Mouse (Mus musculus): Measurements from ENCODE around the gene Lamb1. TPM values are rescaled to one million over a fixed set of nuclear protein-coding genes. Genes with fewer than 3 reads are reported as not detected.

Gene Lamb1
- polyA plus RNA-seq, 1 experiment from 2014 or later: 118 TPM

GRCm38 (mm10) chr12:31282241-31282640 lies 17.2 kb downstream of the Lamb1 start:
- Histone ChIP-seq H3K4me2 (no peak overlapping the region), H3K9me3 (ENCODE audit: low read depth, low read length) (no peaks in the 10 kb centered on the region), H3K36me3 (ENCODE audit: insufficient read depth) (peaks cover 97% of the 10 kb centered on the region), H3K4me1 (ENCODE audit: insufficient read depth) (peaks cover 4% of the 10 kb centered on the region; the same call in 1 of the 2 replicates), H3K9ac (no peak overlapping the region), H3K27me3 (ENCODE audit: insufficient read depth, low read length) (no peaks in the 10 kb centered on the region), H3K27ac (ENCODE audit: low read depth) (no peak overlapping the region), H3K4me3 (ENCODE audit: low read depth, low read length) (no peak overlapping the region)
- DNase-seq (no peak), ATAC-seq (ENCODE audit: insufficient read depth) (no peak)
- WGBS: 61% methylated on average over 5 of the region's 5 CpGs
- no peak for TF ChIP-seq CTCF (IDR thresholded peaks at IDR 0.05; ENCODE audit: low read depth)

- DNase-seq (no peak), ATAC-seq (ENCODE audit: insufficient read depth) (no peak)
- Histone ChIP-seq H3K4me3 (ENCODE audit: low read depth, low read length) (no peak overlapping the region), H3K4me2 (no peak overlapping the region), H3K27me3 (ENCODE audit: insufficient read depth, low read length) (no peaks in the 10 kb centered on the region), H3K4me1 (ENCODE audit: insufficient read depth) (peaks cover 4% of the 10 kb centered on the region; the same call in 1 of the 2 replicates), H3K36me3 (ENCODE audit: insufficient read depth) (peaks cover 97% of the 10 kb centered on the region), H3K9ac (no peak overlapping the region), H3K9me3 (ENCODE audit: low read depth, low read length) (no peaks in the 10 kb centered on the region), H3K27ac (ENCODE audit: low read depth) (peak overlapping the region; percentile 43; the same call in 1 of the 2 replicates)
- TF ChIP-seq CTCF (IDR thresholded peaks at IDR 0.05; ENCODE audit: low read depth): no peak
- WGBS: 68% methylated on average over 4 of the region's 4 CpGs
Observed at GRCm38 (mm10) chr12:31283131-31283530, 18.1 kb downstream of the Lamb1 start.

GRCm38 (mm10) chr12:31283617-31284136 lies 18.6 kb downstream of the Lamb1 start:
- H3K27me3 ChIP-seq (ENCODE audit: insufficient read depth, low read length): no peaks in the 10 kb centered on the region
- TF ChIP-seq CTCF (IDR thresholded peaks at IDR 0.05; ENCODE audit: low read depth): no peak
- peaks cover 97% of the 10 kb centered on the region for H3K36me3 ChIP-seq (ENCODE audit: insufficient read depth)
- 63% methylated on average over 4 of the region's 4 CpGs for WGBS
- no peak overlapping the region for H3K9ac ChIP-seq
- ATAC-seq (ENCODE audit: insufficient read depth) (0 out of 2 replicates have a peak, but pooled peaks have one; percentile 26), DNase-seq (no peak)
- no peak overlapping the region for H3K4me3 ChIP-seq (ENCODE audit: low read depth, low read length)
- no peaks in the 10 kb centered on the region for H3K9me3 ChIP-seq (ENCODE audit: low read depth, low read length)
- peaks cover 4% of the 10 kb centered on the region; the same call in 1 of the 2 replicates for H3K4me1 ChIP-seq (ENCODE audit: insufficient read depth)
- no peak overlapping the region for H3K4me2 ChIP-seq
- peak overlapping the region; percentile 43; the same call in 1 of the 2 replicates for H3K27ac ChIP-seq (ENCODE audit: low read depth)

- H3K9ac ChIP-seq: no peak overlapping the region
- H3K4me3 ChIP-seq (ENCODE audit: low read depth, low read length): no peak overlapping the region
- no peaks in the 10 kb centered on the region for H3K27me3 ChIP-seq (ENCODE audit: insufficient read depth, low read length)
- DNase-seq: no peak
- WGBS: 93% methylated on average over 10 of the region's 10 CpGs
- TF ChIP-seq CTCF (IDR thresholded peaks at IDR 0.05; ENCODE audit: low read depth): no peak
- no peak overlapping the region for H3K4me2 ChIP-seq
- H3K4me1 ChIP-seq (ENCODE audit: insufficient read depth): no peaks in the 10 kb centered on the region; the same call in 1 of the 2 replicates
- H3K9me3 ChIP-seq (ENCODE audit: low read depth, low read length): no peaks in the 10 kb centered on the region
- H3K27ac ChIP-seq (ENCODE audit: low read depth): no peak overlapping the region
- H3K36me3 ChIP-seq (ENCODE audit: insufficient read depth): peaks cover 94% of the 10 kb centered on the region
- ATAC-seq (ENCODE audit: insufficient read depth): no peak
Observed at GRCm38 (mm10) chr12:31289046-31289445, 24.0 kb downstream of the Lamb1 start.

- no peak for ATAC-seq (ENCODE audit: insufficient read depth)
- WGBS: 84% methylated on average over 3 of the region's 3 CpGs
Observed at GRCm38 (mm10) chr12:31290951-31291350, 25.9 kb downstream of the Lamb1 start.

GRCm38 (mm10) chr12:31293361-31294142 lies 28.5 kb downstream of the Lamb1 start:
- WGBS: 51% methylated on average over 15 of the region's 15 CpGs
- peaks cover 4% of the 10 kb centered on the region; the same call in 1 of the 2 replicates for H3K4me1 ChIP-seq (ENCODE audit: insufficient read depth)
- no peak overlapping the region for H3K9ac ChIP-seq
- H3K9me3 ChIP-seq (ENCODE audit: low read depth, low read length): no peaks in the 10 kb centered on the region
- no peak for ATAC-seq (ENCODE audit: insufficient read depth)
- no peak overlapping the region for H3K4me3 ChIP-seq (ENCODE audit: low read depth, low read length)
- peak overlapping the region; percentile 63; the same call in 1 of the 2 replicates for H3K27ac ChIP-seq (ENCODE audit: low read depth)
- H3K36me3 ChIP-seq (ENCODE audit: insufficient read depth): peaks cover 83% of the 10 kb centered on the region
- TF ChIP-seq CTCF (IDR thresholded peaks at IDR 0.05; ENCODE audit: low read depth): no peak
- no peak overlapping the region for H3K4me2 ChIP-seq
- DNase-seq: no peak
- no peaks in the 10 kb centered on the region for H3K27me3 ChIP-seq (ENCODE audit: insufficient read depth, low read length)

More at GRCm38 (mm10) chr12:31290951-31291350, 25.9 kb downstream of the Lamb1 start:
- no peak overlapping the region for H3K9ac ChIP-seq
- H3K36me3 ChIP-seq (ENCODE audit: insufficient read depth): peaks cover 83% of the 10 kb centered on the region
- peaks cover 4% of the 10 kb centered on the region; the same call in 1 of the 2 replicates for H3K4me1 ChIP-seq (ENCODE audit: insufficient read depth)
- no peaks in the 10 kb centered on the region for H3K9me3 ChIP-seq (ENCODE audit: low read depth, low read length)
- H3K4me3 ChIP-seq (ENCODE audit: low read depth, low read length): no peak overlapping the region
- H3K4me2 ChIP-seq: no peak overlapping the region
- no peak for DNase-seq
- no peaks in the 10 kb centered on the region for H3K27me3 ChIP-seq (ENCODE audit: insufficient read depth, low read length)
- TF ChIP-seq CTCF (IDR thresholded peaks at IDR 0.05; ENCODE audit: low read depth): no peak
- H3K27ac ChIP-seq (ENCODE audit: low read depth): no peak overlapping the region

GRCm38 (mm10) chr12:31294526-31294925 lies 29.5 kb downstream of the Lamb1 start:
- DNase-seq: peak; percentile 68
- Histone ChIP-seq H3K36me3 (ENCODE audit: insufficient read depth) (peaks cover 83% of the 10 kb centered on the region), H3K9me3 (ENCODE audit: low read depth, low read length) (no peaks in the 10 kb centered on the region), H3K27ac (ENCODE audit: low read depth) (peak overlapping the region; percentile 63; the same call in 1 of the 2 replicates), H3K27me3 (ENCODE audit: insufficient read depth, low read length) (no peaks in the 10 kb centered on the region), H3K4me2 (peak overlapping the region; percentile 10; the same call in 1 of the 2 replicates), H3K9ac (no peak overlapping the region), H3K4me1 (ENCODE audit: insufficient read depth) (peaks cover 4% of the 10 kb centered on the region; the same call in 1 of the 2 replicates), H3K4me3 (ENCODE audit: low read depth, low read length) (no peak overlapping the region)
- ATAC-seq (ENCODE audit: insufficient read depth): peak; percentile 84
- TF ChIP-seq CTCF (IDR thresholded peaks at IDR 0.05; ENCODE audit: low read depth): no peak
- WGBS: 18% methylated on average over 10 of the region's 10 CpGs

Data from lung, embryonic 14.5 days (tissue).